Mouse (Mus musculus): ENCODE measurements around the gene Kremen2.

GRCm38 (mm10) chr17:23695801-23696200, 49.8 kb downstream of the Kremen2 start:
- TF ChIP-seq POLR2A (IDR thresholded peaks at IDR 0.05; ENCODE audit: extremely low read depth, insufficient read depth, low read length) (no peak), CTCF (IDR thresholded peaks at IDR 0.05; ENCODE audit: low read depth, low read length) (no peak)

All from liver, adult 2 months (tissue).